Mouse (Mus musculus) c-Kit-positive CD71-positive TER-119-negative erythroid progenitor cells, embryonic 14.5 days (primary cell): ENCODE measurements at regions not wholly inside any gene's neighbourhood (a gene's known extent, or its start where the extent isn't known, plus 50 kb on each side); places are given as distances from the start of the nearest gene placed in this dataset.

Source experiments
- DNase-seq: peaks from one replicate; pipeline ENCODE4 v3.0.0-alpha.2; 2013; ENCODE audit warnings: low read depth

GRCm38 (mm10) chr1:111699030-111699732, 165.5 kb downstream of the Dsel start:
- DNase-seq: no peak

- no peak for DNase-seq
Measured at GRCm38 (mm10) chr1:111660950-111661349, 203.8 kb downstream of the Dsel start.

- peak; percentile 15 for DNase-seq
Measured at GRCm38 (mm10) chr1:111660099-111660670, 204.5 kb downstream of the Dsel start.

GRCm38 (mm10) chr1:111633860-111634460, 230.8 kb downstream of the Dsel start:
- no peak for DNase-seq
